Mouse (Mus musculus) C2C12 (cell line): ENCODE measurements around the gene Cep152. TPM values are rescaled to one million over a fixed set of nuclear protein-coding genes. Genes with fewer than 3 reads are reported as not detected.

ENCODE experiments used
- H3K27me3 ChIP-seq: one replicate; pipeline ENCODE4 v1.6.1; 2011; ENCODE audit not compliant: control insufficient read depth, insufficient read depth, insufficient read length
- H3K36me3 ChIP-seq: one replicate; pipeline ENCODE4 v1.6.1; 2011; ENCODE audit not compliant: control insufficient read depth, insufficient read depth
- H3K4me3 ChIP-seq: one replicate; pipeline ENCODE4 v1.5.1; 2011; ENCODE audit warnings: mild to moderate bottlenecking, control low read depth; ENCODE audit not compliant: poor library complexity, insufficient read depth, severe bottlenecking
- H3K79me2 ChIP-seq: one replicate; pipeline ENCODE4 v1.6.1; 2011; ENCODE audit not compliant: control insufficient read depth, insufficient read depth
- H3K79me3 ChIP-seq: one replicate; pipeline ENCODE4 v1.6.1; 2011; ENCODE audit warnings: low read depth, control low read depth
- H3ac ChIP-seq: one replicate; pipeline ENCODE3; 2011; ENCODE audit warnings: low read depth; ENCODE audit not compliant: control insufficient read depth, insufficient read length
- CEBPB ChIP-seq: IDR thresholded peaks from one replicate; pipeline ENCODE4 v1.6.1; 2011; ENCODE audit warnings: low read depth, mild to moderate bottlenecking, control low read depth, moderate library complexity
- CTCF ChIP-seq: IDR thresholded peaks from one replicate; pipeline ENCODE4 v1.5.1; 2011; ENCODE audit not compliant: control insufficient read depth, insufficient read depth, insufficient read length
- FOSL1 ChIP-seq: IDR thresholded peaks from one replicate; pipeline ENCODE4 v1.8.0; 2011; ENCODE audit warnings: mild to moderate bottlenecking, low read length; ENCODE audit not compliant: poor library complexity, insufficient read depth, severe bottlenecking
- MAX ChIP-seq: IDR thresholded peaks from one replicate; pipeline ENCODE4 v1.6.1; 2011; ENCODE audit warnings: mild to moderate bottlenecking, control low read depth
- MYOD1 ChIP-seq: IDR thresholded peaks from one replicate; pipeline ENCODE4 v1.6.1; 2011; ENCODE audit warnings: low read depth; ENCODE audit not compliant: control insufficient read depth, insufficient read length
- MYOG ChIP-seq: IDR thresholded peaks from one replicate; pipeline ENCODE4 v1.6.1; 2011; ENCODE audit not compliant: control insufficient read depth, insufficient read length; ENCODE audit errors: extremely low read depth
- USF1 ChIP-seq: IDR thresholded peaks from one replicate; pipeline ENCODE4 v1.6.1; 2011; ENCODE audit warnings: low read depth, mild to moderate bottlenecking, control low read depth, moderate library complexity
- polyA plus RNA-seq: library from polyadenylated mRNA; unstranded; fragments of >200 nt; fragmentation: generic; extraction: Trizol; gene quantifications from one replicate; pipeline ENCODE4 v1.2.1, GENCODE M21; 2012; ENCODE audit warnings: missing spikeins

Gene Cep152
- polyA plus RNA-seq, 1 experiment = 1.8 TPM

DNA sequence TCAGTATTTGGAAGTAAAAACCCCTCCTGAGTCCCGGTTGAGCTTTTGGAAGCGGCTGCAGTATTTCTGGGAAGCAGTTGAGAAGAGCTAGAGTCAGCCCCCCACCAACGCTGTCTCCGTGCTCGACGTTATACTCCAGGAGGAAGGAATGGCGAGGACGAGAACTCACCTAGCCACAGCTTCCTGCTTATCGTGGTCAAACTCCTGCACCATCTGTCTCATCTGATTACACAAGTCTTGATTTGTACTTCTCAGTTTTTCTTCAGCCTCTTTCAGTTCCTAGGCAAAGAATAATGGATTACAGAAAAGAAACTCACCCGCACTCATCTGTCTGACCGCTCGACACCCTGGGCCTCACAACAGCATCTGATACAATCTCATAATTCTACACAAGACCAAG is 35.6 kb downstream of the Cep152 start:
- Histone ChIP-seq H3ac (no peak overlapping the region), H3K4me3 (no peak overlapping the region), H3K79me3 (no peaks in the 10 kb centered on the region), H3K36me3 (peaks cover 77% of the 10 kb centered on the region), H3K79me2 (no peaks in the 10 kb centered on the region), H3K27me3 (no peaks in the 10 kb centered on the region)
- TF ChIP-seq CEBPB = no peak
- TF ChIP-seq MYOD1 = no peak
- TF ChIP-seq MAX = no peak
- no peak for TF ChIP-seq USF1
- no peak for TF ChIP-seq MYOG
- no peak for TF ChIP-seq FOSL1
- no peak for TF ChIP-seq CTCF

DNA sequence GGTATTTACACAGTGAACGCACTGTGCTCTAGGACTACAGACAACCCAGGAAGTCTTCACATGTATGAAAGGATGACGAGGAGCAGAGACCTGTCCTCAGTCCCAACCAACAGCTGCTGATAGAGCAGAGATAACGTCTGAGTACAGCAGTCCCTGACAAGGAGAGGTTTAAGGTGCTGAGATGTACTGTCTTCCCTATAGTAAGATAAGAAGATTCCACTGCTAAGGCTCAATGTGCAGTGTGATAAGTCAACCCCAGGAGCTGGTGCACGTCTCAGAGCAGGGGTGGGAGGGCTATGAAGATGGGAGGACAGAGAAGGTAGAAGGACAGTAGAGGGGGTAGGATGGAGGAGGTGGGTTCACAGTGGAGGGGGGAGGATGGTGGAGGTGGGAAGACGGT is 43.8 kb downstream of the Cep152 start:
- Histone ChIP-seq H3K79me2 (no peaks in the 10 kb centered on the region), H3ac (no peak overlapping the region), H3K79me3 (peaks cover 4% of the 10 kb centered on the region), H3K4me3 (no peak overlapping the region), H3K36me3 (peaks cover 70% of the 10 kb centered on the region), H3K27me3 (no peaks in the 10 kb centered on the region)
- TF ChIP-seq MAX = no peak
- TF ChIP-seq USF1 = no peak
- no peak for TF ChIP-seq CEBPB
- no peak for TF ChIP-seq FOSL1
- no peak for TF ChIP-seq MYOD1

DNA sequence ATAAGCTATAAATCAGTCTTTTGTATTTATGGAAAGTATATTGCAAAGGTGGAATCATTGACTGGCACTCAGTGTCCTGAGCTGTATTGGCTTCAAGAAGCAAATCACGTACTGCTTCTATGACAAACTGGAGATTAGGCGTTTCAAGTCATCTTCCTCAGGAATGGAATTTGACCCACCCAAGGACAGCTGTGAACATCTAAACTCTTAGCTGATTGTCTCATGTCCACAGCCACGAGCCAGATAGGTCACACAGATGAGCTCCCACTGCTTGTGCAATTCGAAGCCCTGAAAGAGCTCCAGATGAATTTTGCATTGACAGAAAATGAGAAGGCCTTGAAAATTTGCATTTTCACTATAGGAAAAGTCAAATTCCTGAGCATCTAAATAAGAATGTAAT is 47.2 kb downstream of the Cep152 start:
- H3K36me3 ChIP-seq = peaks cover 70% of the 10 kb centered on the region

DNA sequence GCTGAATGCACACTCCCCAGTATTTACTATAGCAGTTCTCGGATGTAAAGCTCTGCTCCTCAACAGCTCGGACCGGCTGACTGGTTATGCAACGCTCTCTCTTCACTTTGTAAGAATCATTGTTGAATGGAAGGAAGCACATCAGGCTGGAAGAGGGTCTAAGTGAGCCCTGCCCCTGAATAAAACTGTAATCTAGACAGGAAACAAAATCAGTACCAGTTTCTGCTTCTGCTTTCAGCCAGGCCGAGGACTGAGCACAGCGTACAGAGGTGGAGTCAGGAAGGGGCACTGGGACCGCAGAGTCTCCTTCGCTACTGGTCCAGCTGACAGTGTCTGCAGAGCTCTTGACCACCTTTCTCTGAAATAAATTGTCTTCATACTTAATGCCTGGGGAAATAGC is 48.4 kb downstream of the Cep152 start:
- peaks cover 77% of the 10 kb centered on the region for H3K36me3 ChIP-seq
- TF ChIP-seq MYOD1 = no peak
- no peak for TF ChIP-seq CEBPB
- no peak for TF ChIP-seq CTCF
- TF ChIP-seq FOSL1 = no peak
- no peak for TF ChIP-seq MYOG
- TF ChIP-seq MAX = no peak
- TF ChIP-seq USF1 = no peak

More for the DNA sequence above, 47.2 kb downstream of the Cep152 start:
- H3K27me3 ChIP-seq = no peaks in the 10 kb centered on the region
- peaks cover 4% of the 10 kb centered on the region for H3K79me3 ChIP-seq
- no peak overlapping the region for H3ac ChIP-seq
- H3K79me2 ChIP-seq = no peaks in the 10 kb centered on the region
- no peak overlapping the region for H3K4me3 ChIP-seq
- TF ChIP-seq MYOD1 (no peak), MYOG (no peak), CTCF (no peak), CEBPB (no peak), MAX (no peak), USF1 (no peak), FOSL1 (no peak)

DNA sequence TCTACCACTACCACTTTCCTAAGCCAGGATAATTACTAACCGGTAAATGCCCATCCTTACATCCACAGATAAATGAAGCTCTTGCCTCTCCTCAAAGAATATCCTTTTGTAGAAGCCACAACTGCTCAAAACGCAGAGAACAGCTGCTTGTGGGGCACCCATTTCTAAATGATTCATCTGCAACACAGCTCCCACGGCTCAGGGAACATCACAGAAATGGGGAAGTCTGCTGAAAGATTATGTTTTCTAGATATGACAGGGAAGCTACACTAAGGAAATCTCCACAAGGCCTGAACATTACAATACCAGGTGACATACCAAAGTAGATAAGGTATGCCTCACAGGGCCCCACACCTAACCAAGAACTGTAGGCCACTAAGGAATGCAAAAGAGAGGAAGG is 49.1 kb downstream of the Cep152 start:
- H3K4me3 ChIP-seq = no peak overlapping the region
- peaks cover 84% of the 10 kb centered on the region for H3K36me3 ChIP-seq
- no peak for TF ChIP-seq USF1
- no peak for TF ChIP-seq CEBPB
- TF ChIP-seq FOSL1 = no peak
- TF ChIP-seq MAX = no peak
- TF ChIP-seq CTCF = no peak
- no peak for TF ChIP-seq MYOD1
- TF ChIP-seq MYOG = no peak
- no peak overlapping the region for H3ac ChIP-seq
- peaks cover 4% of the 10 kb centered on the region for H3K79me3 ChIP-seq
- no peaks in the 10 kb centered on the region for H3K27me3 ChIP-seq
- no peaks in the 10 kb centered on the region for H3K79me2 ChIP-seq

More for the DNA sequence above, 48.4 kb downstream of the Cep152 start:
- H3K79me2 ChIP-seq = no peaks in the 10 kb centered on the region
- H3K4me3 ChIP-seq = no peak overlapping the region
- no peaks in the 10 kb centered on the region for H3K27me3 ChIP-seq
- H3ac ChIP-seq = no peak overlapping the region
- peaks cover 4% of the 10 kb centered on the region for H3K79me3 ChIP-seq

- no peaks in the 10 kb centered on the region for H3K27me3 ChIP-seq
- TF ChIP-seq FOSL1 (no peak), MAX (no peak), CTCF (no peak), MYOG (no peak), USF1 (no peak), MYOD1 (no peak), CEBPB (no peak)
- H3K36me3 ChIP-seq = peaks cover 55% of the 10 kb centered on the region
- no peaks in the 10 kb centered on the region for H3K79me2 ChIP-seq
- H3ac ChIP-seq = no peak overlapping the region
- H3K4me3 ChIP-seq = no peak overlapping the region
- H3K79me3 ChIP-seq = no peaks in the 10 kb centered on the region
Measured at GRCm38 (mm10) chr2:125563884-125564283, 61.0 kb downstream of the Cep152 start.
